Mouse (Mus musculus) gastrocnemius, postnatal 10 days (tissue): ENCODE measurements around the gene Preb. TPM values are rescaled to one million over a fixed set of nuclear protein-coding genes. Genes with fewer than 3 reads are reported as not detected.

ENCODE experiments used
- total RNA-seq, 2 experiments: library from RNA; stranded (reverse); gene quantifications; 2 replicates each; pipeline ENCODE4 v1.2.3; 2021

Preb gene
- total RNA-seq, 2 experiments from 2014 or later = 76.8 to 83.0 TPM

Other genes starting within 250 kb of the Preb start
- 1 to 10 TPM; 2.7 to 3.2 TPM for gene Dpysl5, start 248.8 kb downstream of the Preb start, total RNA-seq
- gene Mapre3, start 145.7 kb downstream of the Preb start, total RNA-seq = 10 to 100 TPM; 65.0 to 81.1 TPM
- 10 to 100 TPM; 40.4 to 46.9 TPM for gene Tmem214, start 92.3 kb downstream of the Preb start, total RNA-seq
- 1 to 10 TPM; 4.5 to 5.0 TPM for gene Agbl5, start 71.7 kb downstream of the Preb start, total RNA-seq
- gene Ost4, start 52.6 kb downstream of the Preb start, total RNA-seq = 100 to 1,000 TPM; 149 to 168 TPM
- gene Emilin1, start 47.0 kb downstream of the Preb start, total RNA-seq = 10 to 100 TPM; 42.2 to 60.5 TPM
- 10 to 100 TPM; 27.9 TPM for gene Khk, start 38.9 kb downstream of the Preb start, total RNA-seq
- 10 to 100 TPM in 1 of 2 experiments, 1 to 10 TPM in 1; 8.5 to 15.3 TPM for gene Cgref1, start 14.8 kb downstream of the Preb start, total RNA-seq
- under 1 TPM; 0.09 to 0.28 TPM for gene Tcf23, start 8.3 kb upstream of the Preb start, total RNA-seq
- gene Atraid, start 88.0 kb upstream of the Preb start, total RNA-seq = 10 to 100 TPM; 67.8 to 75.2 TPM
- gene Slc5a6, start 88.6 kb upstream of the Preb start, total RNA-seq = 1 to 10 TPM; 2.9 to 3.5 TPM
- 10 to 100 TPM; 20.0 to 29.6 TPM for gene Cad, start 94.4 kb upstream of the Preb start, total RNA-seq
- not detected for gene Dnajc5g, start 145.9 kb upstream of the Preb start, total RNA-seq
- under 1 TPM; 0.27 to 0.28 TPM for gene Slc30a3, start 147.9 kb upstream of the Preb start, total RNA-seq
- gene Trim54, start 156.4 kb upstream of the Preb start, total RNA-seq = 100 to 1,000 TPM; 161 to 173 TPM
- gene Ucn, start 178.5 kb upstream of the Preb start, total RNA-seq = not detected
- gene Mpv17, start 193.9 kb upstream of the Preb start, total RNA-seq = 10 to 100 TPM; 40.2 to 41.2 TPM
- gene Gm29609, start 219.6 kb upstream of the Preb start, total RNA-seq = 1 to 10 TPM in 1 of 2 experiments, under 1 TPM in 1; 0.35 to 1.2 TPM
- gene Gtf3c2, start 219.8 kb upstream of the Preb start, total RNA-seq = 10 to 100 TPM; 30.7 to 37.4 TPM
- 10 to 100 TPM; 57.8 to 58.4 TPM for gene Snx17, start 232.9 kb upstream of the Preb start, total RNA-seq
- gene Eif2b4, start 233.1 kb upstream of the Preb start, total RNA-seq = 10 to 100 TPM; 47.9 to 49.8 TPM
- 10 to 100 TPM in 1 of 2 experiments, 1 to 10 TPM in 1; 8.2 to 12.1 TPM for gene Zfp513, start 241.9 kb upstream of the Preb start, total RNA-seq